Mouse (Mus musculus) bone marrow, adult 2 months (tissue): Measurements from ENCODE around the gene Dalrd3.

Experiments used
- CTCF ChIP-seq: fragments of 200-500 bp; IDR thresholded peaks from 2 replicates; pipeline ENCODE4 v1.5.1; 2011; ENCODE audit warnings: low read length, control low read depth; ENCODE audit not compliant: control insufficient read depth, insufficient read depth
- POLR2A ChIP-seq: fragments of 200-500 bp; IDR thresholded peaks from 2 replicates; pipeline ENCODE4 v1.6.1; 2011; ENCODE audit warnings: low read depth, mild to moderate bottlenecking, control low read depth, low read length, borderline replicate concordance; ENCODE audit not compliant: control insufficient read depth

DNA sequence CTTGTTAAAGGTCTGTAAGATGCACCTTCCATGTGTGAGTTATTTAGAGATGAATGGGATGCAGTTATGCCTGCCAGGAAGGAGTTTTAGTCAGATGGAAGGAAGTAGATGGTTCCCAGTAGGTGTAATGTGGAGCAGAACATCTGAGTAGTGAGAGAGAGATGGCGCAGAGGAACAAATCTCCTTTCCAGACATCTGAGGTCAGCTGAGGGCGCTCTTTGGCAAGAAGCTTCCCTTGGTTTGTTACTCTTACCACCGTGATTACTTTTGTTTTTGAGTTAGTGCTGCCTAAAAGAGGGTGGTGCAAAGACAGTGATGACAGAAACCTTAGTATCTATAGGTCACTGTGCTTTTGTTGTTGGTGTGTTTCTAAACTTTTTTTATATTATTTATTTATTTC lies 44.3 kb upstream of the Dalrd3 start:
- TF ChIP-seq CTCF (no peak), POLR2A (no peak)
